Mouse (Mus musculus) liver, embryonic 13.5 days (tissue): ENCODE data around the gene Stx16. TPM values are rescaled to one million over a fixed set of nuclear protein-coding genes. Genes with fewer than 3 reads are reported as not detected.

ENCODE experiments used
- ATAC-seq: fragments of 200-750 bp; cut with Nextera tagmentation; 2 replicates; pipeline ENCODE4 v1.8.0; 2017; ENCODE audit warnings: low read depth, mild to moderate bottlenecking, moderate number of reproducible peaks, moderate library complexity
- DNase-seq: peaks from one replicate; pipeline ENCODE4 v3.0.0; 2022
- H3K27ac ChIP-seq: fragments of 300-500 bp; sonication (generic); 2 replicates; pipeline ENCODE4 v1.5.1; 2015; ENCODE audit warnings: moderate library complexity, mild to moderate bottlenecking, inconsistent platforms
- H3K27me3 ChIP-seq: fragments of 300-500 bp; sonication (generic); 2 replicates; pipeline ENCODE4 v1.6.1; 2015; ENCODE audit warnings: mild to moderate bottlenecking, inconsistent platforms
- H3K36me3 ChIP-seq: fragments of 300-500 bp; sonication (generic); 2 replicates; pipeline ENCODE4 v1.6.1; 2015; ENCODE audit warnings: mild to moderate bottlenecking, inconsistent platforms
- H3K4me1 ChIP-seq: fragments of 300-500 bp; sonication (generic); replicated peaks from 2 replicates; pipeline ENCODE4 v1.6.1; 2015; ENCODE audit warnings: inconsistent platforms
- H3K4me2 ChIP-seq: fragments of 300-500 bp; sonication (generic); 2 replicates; pipeline ENCODE4 v1.6.1; 2015; ENCODE audit warnings: inconsistent platforms, mild to moderate bottlenecking, moderate library complexity
- H3K4me3 ChIP-seq: fragments of 300-500 bp; sonication (generic); replicated peaks from 2 replicates; pipeline ENCODE4 v1.5.1; 2015; ENCODE audit warnings: mild to moderate bottlenecking, inconsistent platforms
- H3K9ac ChIP-seq: fragments of 300-500 bp; sonication (generic); 2 replicates; pipeline ENCODE4 v1.6.1; 2015; ENCODE audit warnings: mild to moderate bottlenecking, inconsistent platforms
- H3K9me3 ChIP-seq: fragments of 300-500 bp; sonication (generic); replicated peaks from 2 replicates; pipeline ENCODE4 v1.6.1; 2016; ENCODE audit warnings: inconsistent platforms
- WGBS: fragments of 180-500 bp; shearing (Covaris S2); methylation state at CpG from one replicate; pipeline ENCODE4 v1.1.7; 2015; ENCODE audit not compliant: insufficient replicate concordance; 5-methylcytosine and 5-hydroxymethylcytosine counted together
- polyA plus RNA-seq: library from polyadenylated mRNA; unstranded; fragments of >200 nt; fragmentation: Nextera tagmentation; extraction: Ambion mirVana; gene quantifications from 2 replicates; pipeline ENCODE4 v1.2.1, GENCODE M21; 2015

Stx16 gene
- polyA plus RNA-seq, 1 experiment from 2014 or later: 3.3 TPM

DNA sequence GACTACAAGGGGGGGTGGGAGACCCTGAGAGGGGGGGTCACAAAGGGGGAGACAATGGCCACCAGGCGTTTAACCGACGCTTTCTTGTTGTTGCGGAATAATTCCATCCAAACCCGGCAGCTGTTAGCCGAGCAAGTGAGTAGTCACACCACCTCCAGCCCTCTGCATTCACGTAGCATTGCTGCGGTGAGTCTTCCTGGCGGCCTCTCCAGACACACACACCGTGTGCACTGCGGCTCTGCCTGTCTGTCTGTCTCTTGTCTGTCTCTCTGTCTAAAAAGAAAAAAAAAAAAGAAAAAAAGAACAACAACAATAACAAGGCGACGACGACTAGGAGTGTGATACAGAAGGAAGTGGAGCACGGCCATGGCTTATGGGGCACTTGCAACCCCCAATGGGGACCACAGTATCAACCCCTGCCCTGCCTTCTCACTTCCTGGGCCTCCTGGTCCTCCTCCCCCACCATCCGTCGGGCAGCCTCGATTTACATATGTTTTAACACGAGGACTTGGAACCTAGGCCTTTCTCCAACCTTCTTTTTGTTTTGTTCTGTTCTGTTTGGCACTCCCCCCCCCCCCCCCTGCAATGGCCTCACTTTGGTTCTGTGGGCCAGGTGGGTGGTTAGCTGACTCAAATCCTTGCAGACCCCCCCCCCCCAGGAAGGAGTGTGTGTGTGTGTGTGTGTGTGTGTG lies 1.0 kb downstream of the Stx16 start:
- peak; percentile 38; the same call in 1 of the 2 replicates for ATAC-seq

GRCm38 (mm10) chr2:174077776-174078338 lies 1.7 kb downstream of the Stx16 start:
- Histone ChIP-seq H3K4me3 (peak overlapping the region; percentile 85), H3K4me2 (peak overlapping the region; percentile 96), H3K4me1 (peaks cover 43% of the 10 kb centered on the region), H3K27me3 (no peaks in the 10 kb centered on the region), H3K9ac (peak overlapping the region; percentile 89), H3K36me3 (no peaks in the 10 kb centered on the region), H3K27ac (peak overlapping the region; percentile 82; the same call in 1 of the 2 replicates), H3K9me3 (no peaks in the 10 kb centered on the region)
- ATAC-seq: no peak
- WGBS: 16% methylated on average over 11 of the region's 11 CpGs
- no peak for DNase-seq

More for the DNA sequence above, 1.0 kb downstream of the Stx16 start:
- no peaks in the 10 kb centered on the region for H3K9me3 ChIP-seq
- H3K4me2 ChIP-seq: peak overlapping the region; percentile 96
- H3K27ac ChIP-seq: peak overlapping the region; percentile 82
- H3K36me3 ChIP-seq: no peaks in the 10 kb centered on the region
- H3K4me1 ChIP-seq: peaks cover 40% of the 10 kb centered on the region
- under 1% methylated on average over 19 of the region's 19 CpGs for WGBS
- H3K27me3 ChIP-seq: no peaks in the 10 kb centered on the region
- peak overlapping the region; percentile 89 for H3K9ac ChIP-seq
- H3K4me3 ChIP-seq: peak overlapping the region; percentile 85
- peak; percentile 46 for DNase-seq

- Histone ChIP-seq H3K9ac (no peak overlapping the region), H3K4me3 (no peak overlapping the region), H3K9me3 (no peaks in the 10 kb centered on the region), H3K4me1 (peaks cover 30% of the 10 kb centered on the region), H3K4me2 (no peak overlapping the region), H3K27me3 (no peaks in the 10 kb centered on the region), H3K36me3 (no peaks in the 10 kb centered on the region), H3K27ac (no peak overlapping the region)
- DNase-seq: no peak
- 74% methylated on average over 5 of the region's 5 CpGs for WGBS
- no peak for ATAC-seq
Observed at GRCm38 (mm10) chr2:174081833-174082232, 5.7 kb downstream of the Stx16 start.

DNA sequence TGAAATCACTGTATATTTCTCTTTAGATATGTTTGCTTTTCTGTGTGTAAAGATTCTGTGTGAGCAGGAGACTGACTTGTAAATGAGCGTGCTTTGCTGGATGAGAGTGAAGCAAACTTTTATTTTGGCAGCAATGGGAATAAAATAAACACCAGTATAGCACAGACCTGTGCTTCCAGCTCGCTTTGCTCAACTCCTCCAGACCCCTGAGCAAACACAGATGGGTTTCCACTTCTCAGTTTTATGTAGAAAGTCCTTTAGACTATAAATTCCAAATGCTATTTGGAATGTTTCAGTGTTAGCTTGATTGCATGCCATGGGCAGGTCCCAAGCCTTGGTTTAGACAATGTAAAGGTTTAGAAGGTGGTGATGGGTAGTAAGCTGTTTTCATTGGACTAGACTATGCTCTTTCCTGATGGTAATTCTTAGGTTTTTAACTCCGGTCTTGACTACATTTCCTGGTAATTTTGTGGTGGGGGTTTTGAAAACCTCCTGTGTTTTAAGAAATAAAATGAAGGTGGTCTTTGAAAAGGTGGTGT lies 6.3 kb downstream of the Stx16 start:
- DNase-seq (no peak), ATAC-seq (no peak)
- Histone ChIP-seq H3K9ac (no peak overlapping the region), H3K27ac (no peak overlapping the region), H3K27me3 (no peaks in the 10 kb centered on the region), H3K36me3 (no peaks in the 10 kb centered on the region), H3K4me1 (peaks cover 26% of the 10 kb centered on the region), H3K9me3 (no peaks in the 10 kb centered on the region), H3K4me2 (no peak overlapping the region), H3K4me3 (no peak overlapping the region)
- WGBS: 67% methylated on average over 3 of the region's 3 CpGs

DNA sequence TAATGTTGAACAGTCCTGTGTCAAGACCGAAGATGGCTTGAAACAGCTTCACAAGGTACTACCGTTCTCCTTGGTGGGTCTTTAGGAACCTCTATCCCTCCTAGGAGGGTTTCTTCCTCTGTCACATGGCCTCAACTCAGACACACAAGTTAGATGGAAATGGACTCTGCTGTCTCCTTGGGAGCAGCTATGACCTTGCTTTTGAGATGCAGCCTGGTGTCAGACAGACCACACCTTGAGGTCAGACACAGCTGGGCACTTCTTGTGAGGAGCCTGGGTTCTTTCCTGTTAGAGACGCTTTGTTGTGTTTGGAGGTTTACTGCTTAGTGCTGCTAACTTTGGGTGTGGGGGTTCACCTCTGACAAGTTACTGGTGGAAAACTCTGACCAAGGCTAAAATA lies 19.0 kb downstream of the Stx16 start:
- H3K36me3 ChIP-seq: peaks cover 77% of the 10 kb centered on the region
- no peaks in the 10 kb centered on the region for H3K9me3 ChIP-seq
- 88% methylated on average over 3 of the region's 3 CpGs for WGBS
- H3K4me3 ChIP-seq: no peak overlapping the region
- DNase-seq (no peak), ATAC-seq (no peak)
- no peak overlapping the region for H3K27ac ChIP-seq
- no peak overlapping the region for H3K9ac ChIP-seq
- no peaks in the 10 kb centered on the region for H3K27me3 ChIP-seq
- H3K4me1 ChIP-seq: no peaks in the 10 kb centered on the region
- no peak overlapping the region for H3K4me2 ChIP-seq

- DNase-seq: no peak
- Histone ChIP-seq H3K27ac (no peak overlapping the region), H3K36me3 (0 out of 2 replicates have a peak, but pooled peaks cover 15% of the 10 kb centered on the region), H3K4me2 (no peak overlapping the region), H3K4me1 (no peaks in the 10 kb centered on the region; the same call in 1 of the 2 replicates), H3K4me3 (no peak overlapping the region), H3K9ac (no peak overlapping the region), H3K27me3 (no peaks in the 10 kb centered on the region), H3K9me3 (no peaks in the 10 kb centered on the region)
- 81% methylated on average over 7 of the region's 7 CpGs for WGBS
- no peak for ATAC-seq
Observed at GRCm38 (mm10) chr2:174102399-174102798, 26.3 kb downstream of the Stx16 start.

- no peaks in the 10 kb centered on the region for H3K9me3 ChIP-seq
- ATAC-seq (no peak), DNase-seq (no peak)
- H3K9ac ChIP-seq: no peak overlapping the region
- no peak overlapping the region for H3K27ac ChIP-seq
- H3K36me3 ChIP-seq: 0 out of 2 replicates have a peak, but pooled peaks cover 5% of the 10 kb centered on the region
- no peak overlapping the region for H3K4me2 ChIP-seq
- no peaks in the 10 kb centered on the region; the same call in 1 of the 2 replicates for H3K4me1 ChIP-seq
- 72% methylated on average over 4 of the region's 4 CpGs for WGBS
- no peaks in the 10 kb centered on the region for H3K27me3 ChIP-seq
- no peak overlapping the region for H3K4me3 ChIP-seq
Observed at GRCm38 (mm10) chr2:174103527-174103926, 27.4 kb downstream of the Stx16 start.

- H3K4me3 ChIP-seq: no peak overlapping the region
- H3K9ac ChIP-seq: no peak overlapping the region
- no peak overlapping the region for H3K27ac ChIP-seq
- no peaks in the 10 kb centered on the region for H3K9me3 ChIP-seq
- DNase-seq (no peak), ATAC-seq (no peak)
- peaks cover 25% of the 10 kb centered on the region for H3K4me1 ChIP-seq
- H3K4me2 ChIP-seq: no peak overlapping the region
- no peaks in the 10 kb centered on the region for H3K27me3 ChIP-seq
- no peaks in the 10 kb centered on the region for H3K36me3 ChIP-seq
- WGBS: 70% methylated on average over 3 of the region's 3 CpGs
Observed at GRCm38 (mm10) chr2:174107375-174107774, 31.3 kb downstream of the Stx16 start.

GRCm38 (mm10) chr2:174109991-174110782 lies 34.1 kb downstream of the Stx16 start, which contains the start of gene Npepl1:
TSS of gene Npepl1 (plus strand) at chr2:174110349.
- peak within 1 kb of the TSS; percentile 71 for H3K4me3 ChIP-seq
- ATAC-seq (peak; percentile 91), DNase-seq (peak; percentile 26)
- H3K27ac ChIP-seq: peak within 1 kb of the TSS; percentile 62
- H3K9ac ChIP-seq: peak within 1 kb of the TSS; percentile 86
- 2% methylated on average over 77 of the region's 90 CpGs for WGBS
- H3K4me2 ChIP-seq: peak within 1 kb of the TSS; percentile 88
- peaks cover 21% of the 10 kb centered on the region for H3K36me3 ChIP-seq
- H3K9me3 ChIP-seq: no peaks in the 10 kb centered on the region
- peaks cover 25% of the 10 kb centered on the region for H3K4me1 ChIP-seq
- no peaks in the 10 kb centered on the region for H3K27me3 ChIP-seq

DNA sequence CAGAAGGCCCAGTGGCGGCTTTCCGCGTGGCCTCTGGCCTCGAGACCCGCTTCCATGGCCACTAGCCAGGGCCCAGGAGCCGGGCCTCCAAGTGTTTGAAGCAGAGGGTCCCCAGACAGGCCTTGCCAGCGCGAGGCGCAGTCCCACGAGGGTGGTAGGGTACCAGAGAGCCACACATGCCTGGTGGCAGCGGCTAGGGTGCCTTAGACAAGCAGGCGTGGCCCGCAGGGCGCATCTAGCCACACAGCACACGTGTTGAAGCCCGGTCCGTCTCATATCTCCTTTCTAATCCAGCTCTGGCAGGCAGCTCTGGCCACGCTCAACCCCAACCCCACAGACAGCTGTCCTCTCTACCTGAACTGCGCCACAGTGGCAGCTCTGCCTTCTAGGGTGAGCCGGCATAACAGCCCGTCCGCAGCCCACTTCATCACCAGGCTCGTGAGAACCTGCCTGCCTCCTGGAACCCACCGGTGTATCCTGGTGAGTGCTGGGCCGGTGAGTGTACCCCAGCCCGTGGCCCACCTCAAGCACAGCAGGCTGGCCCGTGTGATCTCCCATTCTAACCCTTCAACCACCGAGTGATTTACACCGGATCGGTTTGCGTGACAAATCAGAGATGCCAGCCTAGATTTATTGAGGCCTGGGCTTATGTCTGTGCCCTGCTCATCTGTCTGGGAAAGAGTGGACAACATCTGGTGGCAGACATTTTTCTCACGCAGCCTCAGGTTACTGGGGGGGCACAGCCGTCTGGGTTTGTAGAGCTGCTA lies 34.9 kb downstream of the Stx16 start:
- WGBS: 32% methylated on average over 33 of the region's 33 CpGs
- peak overlapping the region; percentile 58 for H3K27ac ChIP-seq
- peak; percentile 43 for DNase-seq
- peak overlapping the region; percentile 88 for H3K4me2 ChIP-seq
- H3K9ac ChIP-seq: peak overlapping the region; percentile 86
- no peaks in the 10 kb centered on the region for H3K27me3 ChIP-seq
- H3K4me1 ChIP-seq: peaks cover 25% of the 10 kb centered on the region
- H3K4me3 ChIP-seq: peak overlapping the region; percentile 71
- no peaks in the 10 kb centered on the region for H3K9me3 ChIP-seq
- ATAC-seq: peak; percentile 61
- peaks cover 28% of the 10 kb centered on the region for H3K36me3 ChIP-seq
